Mouse (Mus musculus) urinary bladder, postnatal 4 days (tissue): Measurements from ENCODE around the gene Gm9376.

ENCODE experiments used
- DNase-seq, 2 experiments: peaks; one replicate each; pipeline ENCODE4 v3.0.0; 2021 to 2022; ENCODE audit warnings: low spot score in 2 of 2

The Gm9376 gene

GRCm38 (mm10) chr14:118266660-118267059, at the start of gene Gm9376:
Gene Gm9376 (plus strand): TSS chr14:118266960.
- DNase-seq: no peak

- DNase-seq: no peak
These were observed 45.9 kb upstream of the Gm9376 start for GRCm38 (mm10) chr14:118220885-118221284.

- no peak for DNase-seq
These were observed 41.6 kb upstream of the Gm9376 start for GRCm38 (mm10) chr14:118225061-118225743.

- no peak for DNase-seq
These were observed 40.8 kb upstream of the Gm9376 start for GRCm38 (mm10) chr14:118225911-118226310.

- DNase-seq: no peak
These were observed 40.1 kb upstream of the Gm9376 start for GRCm38 (mm10) chr14:118226471-118227155.

GRCm38 (mm10) chr14:118232381-118232970, 34.3 kb upstream of the Gm9376 start:
- no peak for DNase-seq

GRCm38 (mm10) chr14:118233786-118234540, 32.8 kb upstream of the Gm9376 start:
- DNase-seq: no peak

- no peak for DNase-seq
These were observed 32.1 kb upstream of the Gm9376 start for GRCm38 (mm10) chr14:118234541-118235210.

- DNase-seq: no peak
These were observed 31.3 kb upstream of the Gm9376 start for GRCm38 (mm10) chr14:118235361-118235972.

GRCm38 (mm10) chr14:118235973-118236885, 30.5 kb upstream of the Gm9376 start:
- DNase-seq: no peak

GRCm38 (mm10) chr14:118236886-118237289, 29.9 kb upstream of the Gm9376 start, which contains the start of gene Sox21:
Gene Sox21 (minus strand): TSS chr14:118237030.
- DNase-seq: peak in 1 of 2 experiments; percentile 25

GRCm38 (mm10) chr14:118237786-118238185, 29.0 kb upstream of the Gm9376 start:
- no peak for DNase-seq

GRCm38 (mm10) chr14:118239351-118239750, 27.4 kb upstream of the Gm9376 start:
- DNase-seq: no peak

GRCm38 (mm10) chr14:118241416-118241815, 25.3 kb upstream of the Gm9376 start:
- DNase-seq: no peak

GRCm38 (mm10) chr14:118253381-118253780, 13.4 kb upstream of the Gm9376 start:
- no peak for DNase-seq

- no peak for DNase-seq
These were observed 2.1 kb downstream of the Gm9376 start for GRCm38 (mm10) chr14:118268849-118269248.

GRCm38 (mm10) chr14:118272594-118273555, 6.1 kb downstream of the Gm9376 start:
- no peak for DNase-seq

GRCm38 (mm10) chr14:118277704-118278498, 11.1 kb downstream of the Gm9376 start:
- DNase-seq: no peak
